Mouse (Mus musculus) midbrain, embryonic 13.5 days (tissue): ENCODE measurements at regions not wholly inside any gene's neighbourhood (a gene's known extent, or its start where the extent isn't known, plus 50 kb on each side); places are given as distances from the start of the nearest gene placed in this dataset.

Experiments
- ATAC-seq: fragments of 200-750 bp; cut with Nextera tagmentation; 2 replicates; pipeline ENCODE4 v1.8.0; 2017; ENCODE audit warnings: mild to moderate bottlenecking, moderate TSS enrichment, moderate library complexity
- H3K27ac ChIP-seq: fragments of 300-500 bp; sonication (generic); 2 replicates; pipeline ENCODE4 v1.5.1; 2015; ENCODE audit warnings: inconsistent platforms, mild to moderate bottlenecking, moderate library complexity
- H3K27me3 ChIP-seq: fragments of 300-500 bp; sonication (generic); 2 replicates; pipeline ENCODE4 v1.6.1; 2015; ENCODE audit warnings: mild to moderate bottlenecking, inconsistent platforms
- H3K36me3 ChIP-seq: fragments of 300-500 bp; sonication (generic); 2 replicates; pipeline ENCODE4 v1.6.1; 2015; ENCODE audit warnings: mild to moderate bottlenecking, inconsistent platforms
- H3K4me1 ChIP-seq: fragments of 300-500 bp; sonication (generic); replicated peaks from 2 replicates; pipeline ENCODE4 v1.6.1; 2015; ENCODE audit warnings: inconsistent platforms
- H3K4me2 ChIP-seq: fragments of 300-500 bp; sonication (generic); replicated peaks from 2 replicates; pipeline ENCODE4 v1.6.1; 2015; ENCODE audit warnings: moderate library complexity, mild to moderate bottlenecking, inconsistent platforms
- H3K4me3 ChIP-seq: fragments of 300-500 bp; sonication (generic); replicated peaks from 2 replicates; pipeline ENCODE4 v1.5.1; 2015; ENCODE audit warnings: mild to moderate bottlenecking, inconsistent platforms
- H3K9ac ChIP-seq: fragments of 300-500 bp; sonication (generic); replicated peaks from 2 replicates; pipeline ENCODE4 v1.6.1; 2015; ENCODE audit warnings: mild to moderate bottlenecking, inconsistent platforms
- H3K9me3 ChIP-seq: fragments of 300-500 bp; sonication (generic); 2 replicates; pipeline ENCODE4 v1.6.1; 2016; ENCODE audit warnings: mild to moderate bottlenecking, inconsistent platforms
- WGBS: fragments of 180-500 bp; shearing (Covaris S2); methylation state at CpG from one replicate; pipeline ENCODE4 v1.1.7; 2015; 5-methylcytosine and 5-hydroxymethylcytosine counted together

GRCm38 (mm10) chr11:34973467-34973921, 140.1 kb upstream of the Spdl1 start:
- H3K4me1 ChIP-seq = no peaks in the 10 kb centered on the region
- WGBS = 72% methylated on average over 1 of the region's 1 CpGs
- H3K27ac ChIP-seq = no peak overlapping the region
- H3K27me3 ChIP-seq = no peaks in the 10 kb centered on the region
- no peak for ATAC-seq
- no peaks in the 10 kb centered on the region for H3K9me3 ChIP-seq
- no peak overlapping the region for H3K4me2 ChIP-seq
- no peaks in the 10 kb centered on the region for H3K36me3 ChIP-seq
- no peak overlapping the region for H3K4me3 ChIP-seq
- no peak overlapping the region for H3K9ac ChIP-seq

GRCm38 (mm10) chr11:34973012-34973411, 139.6 kb upstream of the Spdl1 start:
- no peaks in the 10 kb centered on the region for H3K9me3 ChIP-seq
- no peak overlapping the region for H3K9ac ChIP-seq
- WGBS = 76% methylated on average over 5 of the region's 5 CpGs

GRCm38 (mm10) chr11:34959291-34959690, 125.8 kb upstream of the Spdl1 start:
- Histone ChIP-seq H3K36me3 (no peaks in the 10 kb centered on the region), H3K27me3 (no peaks in the 10 kb centered on the region), H3K9ac (no peak overlapping the region), H3K4me3 (no peak overlapping the region), H3K4me2 (no peak overlapping the region), H3K27ac (no peak overlapping the region), H3K9me3 (no peaks in the 10 kb centered on the region), H3K4me1 (no peaks in the 10 kb centered on the region)
- 87% methylated on average over 7 of the region's 7 CpGs for WGBS
- ATAC-seq = no peak

More at GRCm38 (mm10) chr11:34973012-34973411, 139.6 kb upstream of the Spdl1 start:
- H3K4me1 ChIP-seq = no peaks in the 10 kb centered on the region
- no peak overlapping the region for H3K27ac ChIP-seq
- no peaks in the 10 kb centered on the region for H3K27me3 ChIP-seq
- no peak overlapping the region for H3K4me3 ChIP-seq
- no peak overlapping the region for H3K4me2 ChIP-seq
- H3K36me3 ChIP-seq = no peaks in the 10 kb centered on the region
- no peak for ATAC-seq

- H3K27ac ChIP-seq = no peak overlapping the region
- WGBS = 58% methylated on average over 4 of the region's 4 CpGs
- H3K4me1 ChIP-seq = no peaks in the 10 kb centered on the region; the same call in 1 of the 2 replicates
- no peaks in the 10 kb centered on the region for H3K36me3 ChIP-seq
- no peak overlapping the region for H3K4me3 ChIP-seq
- no peaks in the 10 kb centered on the region for H3K27me3 ChIP-seq
- H3K4me2 ChIP-seq = no peak overlapping the region
- no peaks in the 10 kb centered on the region for H3K9me3 ChIP-seq
- H3K9ac ChIP-seq = no peak overlapping the region
- no peak for ATAC-seq
These were observed 108.3 kb upstream of the Spdl1 start for GRCm38 (mm10) chr11:34941486-34942456.

- Histone ChIP-seq H3K9me3 (no peaks in the 10 kb centered on the region), H3K9ac (no peak overlapping the region), H3K4me3 (no peak overlapping the region), H3K36me3 (no peaks in the 10 kb centered on the region), H3K4me2 (no peak overlapping the region), H3K27ac (no peak overlapping the region), H3K4me1 (no peaks in the 10 kb centered on the region; the same call in 1 of the 2 replicates), H3K27me3 (no peaks in the 10 kb centered on the region)
- no peak for ATAC-seq
- 85% methylated on average over 8 of the region's 8 CpGs for WGBS
These were observed 106.7 kb upstream of the Spdl1 start for GRCm38 (mm10) chr11:34940151-34940550.

GRCm38 (mm10) chr11:34939002-34939401, 105.6 kb upstream of the Spdl1 start:
- no peaks in the 10 kb centered on the region for H3K9me3 ChIP-seq
- H3K36me3 ChIP-seq = no peaks in the 10 kb centered on the region
- 89% methylated on average over 4 of the region's 4 CpGs for WGBS

GRCm38 (mm10) chr11:34932191-34932590, 98.8 kb upstream of the Spdl1 start:
- Histone ChIP-seq H3K36me3 (no peaks in the 10 kb centered on the region), H3K4me3 (no peak overlapping the region), H3K27ac (no peak overlapping the region), H3K4me1 (no peaks in the 10 kb centered on the region), H3K4me2 (no peak overlapping the region), H3K27me3 (no peaks in the 10 kb centered on the region), H3K9me3 (no peaks in the 10 kb centered on the region), H3K9ac (no peak overlapping the region)
- no peak for ATAC-seq

More at GRCm38 (mm10) chr11:34939002-34939401, 105.6 kb upstream of the Spdl1 start:
- no peak overlapping the region for H3K4me3 ChIP-seq
- H3K4me1 ChIP-seq = no peaks in the 10 kb centered on the region; the same call in 1 of the 2 replicates
- no peaks in the 10 kb centered on the region for H3K27me3 ChIP-seq
- no peak overlapping the region for H3K4me2 ChIP-seq
- no peak overlapping the region for H3K9ac ChIP-seq
- H3K27ac ChIP-seq = no peak overlapping the region
- no peak for ATAC-seq

GRCm38 (mm10) chr11:34917175-34917574, 83.7 kb upstream of the Spdl1 start:
- Histone ChIP-seq H3K27ac (no peak overlapping the region), H3K27me3 (no peaks in the 10 kb centered on the region), H3K36me3 (no peaks in the 10 kb centered on the region), H3K9ac (no peak overlapping the region), H3K9me3 (no peaks in the 10 kb centered on the region), H3K4me2 (no peak overlapping the region), H3K4me1 (no peaks in the 10 kb centered on the region), H3K4me3 (no peak overlapping the region)
- no peak for ATAC-seq
- WGBS = 72% methylated on average over 1 of the region's 1 CpGs

GRCm38 (mm10) chr11:34909841-34910240, 76.4 kb upstream of the Spdl1 start:
- Histone ChIP-seq H3K27me3 (no peaks in the 10 kb centered on the region), H3K27ac (no peak overlapping the region), H3K4me1 (no peaks in the 10 kb centered on the region), H3K9ac (no peak overlapping the region), H3K4me2 (no peak overlapping the region), H3K9me3 (no peaks in the 10 kb centered on the region), H3K4me3 (no peak overlapping the region), H3K36me3 (no peaks in the 10 kb centered on the region)
- ATAC-seq = no peak
- WGBS = 58% methylated on average over 5 of the region's 5 CpGs

GRCm38 (mm10) chr11:34904271-34904670, 70.8 kb upstream of the Spdl1 start:
- Histone ChIP-seq H3K4me3 (no peak overlapping the region), H3K9ac (no peak overlapping the region), H3K4me2 (no peak overlapping the region), H3K9me3 (no peaks in the 10 kb centered on the region), H3K27ac (no peak overlapping the region), H3K4me1 (no peaks in the 10 kb centered on the region), H3K36me3 (no peaks in the 10 kb centered on the region), H3K27me3 (no peaks in the 10 kb centered on the region)
- WGBS = 81% methylated on average over 4 of the region's 4 CpGs
- no peak for ATAC-seq

- no peak overlapping the region for H3K4me3 ChIP-seq
- no peak overlapping the region for H3K27ac ChIP-seq
- H3K27me3 ChIP-seq = no peaks in the 10 kb centered on the region
- no peak overlapping the region for H3K9ac ChIP-seq
- no peaks in the 10 kb centered on the region for H3K36me3 ChIP-seq
- 66% methylated on average over 3 of the region's 3 CpGs for WGBS
- no peaks in the 10 kb centered on the region for H3K4me1 ChIP-seq
- H3K9me3 ChIP-seq = no peaks in the 10 kb centered on the region
- no peak overlapping the region for H3K4me2 ChIP-seq
- ATAC-seq = no peak
These were observed 66.0 kb upstream of the Spdl1 start for GRCm38 (mm10) chr11:34899400-34899799.

GRCm38 (mm10) chr11:34895624-34896023, 62.2 kb upstream of the Spdl1 start:
- no peaks in the 10 kb centered on the region for H3K27me3 ChIP-seq
- no peaks in the 10 kb centered on the region for H3K36me3 ChIP-seq
- no peak for ATAC-seq
- no peak overlapping the region for H3K9ac ChIP-seq
- H3K27ac ChIP-seq = no peak overlapping the region
- 83% methylated on average over 7 of the region's 7 CpGs for WGBS
- no peaks in the 10 kb centered on the region for H3K9me3 ChIP-seq
- no peak overlapping the region for H3K4me3 ChIP-seq
- H3K4me2 ChIP-seq = no peak overlapping the region
- no peaks in the 10 kb centered on the region for H3K4me1 ChIP-seq
